Mouse (Mus musculus) right cerebral cortex, postnatal 4 days (tissue): ENCODE measurements around the gene Dohh.

Experiments used
- DNase-seq: peaks from one replicate; pipeline ENCODE4 v3.0.0-alpha.2; 2022

Dohh gene

DNA sequence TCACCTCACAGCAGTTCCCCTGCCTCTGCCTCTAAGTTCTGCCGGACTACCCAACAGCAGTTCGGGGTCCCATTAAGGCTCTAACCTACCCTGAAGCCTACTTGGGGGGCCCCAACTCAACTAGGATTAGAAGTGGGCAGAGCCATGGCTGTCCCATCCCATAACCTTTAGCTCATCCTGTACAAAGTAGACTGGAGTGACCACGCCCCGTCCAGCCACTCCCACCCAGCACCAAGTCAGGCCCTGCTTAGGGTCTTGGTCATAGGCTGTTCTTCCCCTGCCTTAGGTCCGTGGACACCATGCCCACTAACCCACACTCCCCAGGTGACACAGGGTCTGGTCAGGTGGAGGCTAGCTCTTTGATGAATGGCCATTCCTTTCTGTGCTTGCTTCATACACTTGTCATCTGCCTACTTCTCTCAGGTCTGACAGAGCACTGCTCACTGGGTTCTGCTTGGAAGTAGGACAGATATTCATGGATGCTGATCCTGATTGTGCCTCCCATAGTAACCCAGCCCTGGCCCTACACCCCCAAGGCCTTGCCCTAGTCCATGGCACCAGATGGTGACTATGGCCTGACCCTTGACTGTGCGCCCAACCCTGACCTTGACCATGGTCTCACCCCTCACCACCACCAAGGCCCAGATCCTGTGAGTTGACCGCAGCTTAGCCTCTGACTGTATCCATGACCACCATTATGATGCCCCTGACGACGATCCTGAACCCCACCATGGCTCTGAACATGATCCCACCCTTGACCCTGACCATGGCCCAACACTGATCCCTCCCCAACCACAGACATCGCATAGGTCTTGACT, 35.1 kb downstream of the Dohh start:
- peak; percentile 3 for DNase-seq

DNA sequence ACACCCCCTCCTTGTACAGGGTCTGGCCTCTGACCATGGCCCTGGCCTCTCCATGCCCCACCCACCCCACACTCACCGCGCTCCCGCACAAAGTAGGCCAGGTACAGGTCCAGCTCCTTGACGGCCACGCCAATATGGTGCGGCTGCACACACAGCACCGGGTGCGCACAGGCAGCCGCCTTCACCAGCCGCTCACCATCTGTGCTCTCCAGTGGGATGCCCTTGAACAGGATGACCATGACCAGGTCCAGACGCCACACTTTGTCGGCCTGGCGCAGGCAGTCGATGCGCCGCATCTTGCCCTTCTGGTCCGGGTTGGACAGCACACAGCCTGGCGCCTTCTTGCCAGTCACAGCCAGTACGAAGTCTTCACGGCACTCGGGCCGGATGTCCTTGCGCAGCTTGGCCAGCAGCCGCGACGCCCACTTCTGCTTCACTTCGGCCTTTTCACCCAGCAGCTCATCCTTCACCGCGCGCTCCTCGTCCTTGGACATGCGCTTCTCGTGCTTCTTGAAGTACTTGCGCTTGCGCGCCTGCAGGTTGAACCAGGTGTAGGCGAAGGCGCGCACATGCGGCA, 36.1 kb downstream of the Dohh start:
- DNase-seq = peak; percentile 2

DNA sequence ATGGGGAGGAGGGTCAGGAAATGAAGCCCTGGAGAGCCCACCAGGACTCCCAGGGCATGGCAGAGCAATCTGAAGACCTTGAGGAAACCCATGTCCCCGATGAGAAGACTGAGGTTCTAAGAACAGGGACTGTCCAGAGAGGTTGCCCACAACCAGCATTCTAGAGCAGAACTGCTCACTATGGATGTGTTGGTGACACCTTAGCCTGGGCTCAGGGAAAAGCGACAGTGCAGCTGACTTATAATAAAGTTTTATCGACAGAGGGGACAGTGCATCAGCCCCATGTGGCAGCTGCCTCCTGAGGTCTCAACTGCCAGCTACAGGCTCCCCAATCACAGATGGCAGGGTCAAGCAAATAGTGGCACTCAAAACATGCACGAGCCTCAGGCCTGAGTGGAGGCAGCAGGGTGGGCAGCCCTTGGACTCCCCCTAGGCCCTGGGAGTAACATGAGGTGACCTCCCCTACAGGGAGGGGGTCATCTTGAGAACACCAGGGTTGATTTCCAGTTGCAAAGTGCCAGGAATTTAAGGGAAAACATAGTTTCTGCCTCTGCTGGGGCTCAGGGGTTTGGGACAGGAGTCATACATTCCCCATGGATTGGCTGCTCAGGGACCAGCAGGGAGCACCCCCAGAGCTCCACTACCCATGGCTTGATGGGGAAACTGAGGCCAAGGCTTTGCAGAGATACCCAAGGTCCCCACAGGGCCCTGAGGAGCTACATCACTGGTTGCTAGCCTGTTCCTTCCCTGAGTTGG, 37.0 kb downstream of the Dohh start:
- DNase-seq = no peak

DNA sequence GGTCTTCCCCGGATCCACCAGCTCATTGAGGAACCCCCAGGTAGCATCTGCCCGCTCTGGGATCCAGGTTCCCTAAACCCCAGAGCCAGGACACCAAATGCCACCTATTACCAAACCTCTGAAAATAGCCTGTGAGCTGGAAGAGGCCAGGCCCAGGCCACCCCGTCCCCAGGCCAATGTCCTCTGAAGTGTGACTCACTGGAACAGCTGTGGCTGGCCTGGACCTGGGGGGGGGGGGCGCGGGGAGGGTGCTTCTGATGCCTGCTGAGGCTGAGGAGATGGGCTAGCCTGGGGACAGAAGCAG, 37.5 kb downstream of the Dohh start:
- peak; percentile 1 for DNase-seq

DNA sequence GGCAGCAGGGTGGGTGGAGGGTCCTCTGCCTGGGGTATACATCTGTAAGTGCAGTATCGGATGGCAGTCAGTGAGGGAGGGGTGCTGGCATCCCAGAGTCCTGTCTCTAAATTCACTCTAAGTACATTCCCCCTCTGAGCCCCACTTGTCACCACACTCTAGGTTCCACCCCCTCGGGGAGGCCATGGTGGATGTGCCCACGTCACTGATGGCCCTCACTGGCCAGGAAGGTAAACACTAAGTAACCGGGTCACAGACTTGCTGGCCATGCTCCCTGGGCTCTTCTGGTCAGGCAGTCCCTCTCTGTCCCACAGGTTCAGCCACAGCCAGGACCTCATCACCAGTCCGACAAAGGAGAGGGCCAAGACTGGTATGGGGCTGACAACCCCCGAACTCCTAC, 38.0 kb downstream of the Dohh start:
- peak; percentile 2 for DNase-seq

DNA sequence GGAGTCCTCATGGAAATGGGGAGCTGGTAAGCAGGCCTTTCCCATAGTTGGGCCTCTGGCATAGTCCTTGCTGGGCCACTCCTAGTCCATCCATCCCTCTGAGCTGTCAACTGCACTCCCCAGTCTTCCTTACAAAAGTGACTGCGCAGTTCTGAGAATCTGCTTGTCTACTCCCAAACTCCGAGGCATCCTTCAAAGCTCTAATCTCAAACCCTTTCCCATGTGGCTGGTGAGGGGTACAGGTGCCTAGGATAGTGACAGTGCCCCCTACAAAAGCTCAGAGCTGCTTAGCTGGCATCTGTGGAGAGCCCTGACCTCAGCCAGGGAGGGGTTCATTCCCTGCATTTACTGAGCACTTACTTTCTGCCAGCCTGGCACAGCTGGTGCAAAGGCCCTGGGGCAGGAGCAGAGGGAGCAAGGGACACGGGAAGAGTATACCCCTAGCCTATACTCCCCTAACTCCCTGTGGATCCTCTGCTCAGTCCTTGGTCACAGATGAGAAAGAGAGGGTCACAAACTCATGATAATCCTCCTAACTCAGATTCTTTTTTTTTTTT, 38.5 kb downstream of the Dohh start:
- DNase-seq = no peak

DNA sequence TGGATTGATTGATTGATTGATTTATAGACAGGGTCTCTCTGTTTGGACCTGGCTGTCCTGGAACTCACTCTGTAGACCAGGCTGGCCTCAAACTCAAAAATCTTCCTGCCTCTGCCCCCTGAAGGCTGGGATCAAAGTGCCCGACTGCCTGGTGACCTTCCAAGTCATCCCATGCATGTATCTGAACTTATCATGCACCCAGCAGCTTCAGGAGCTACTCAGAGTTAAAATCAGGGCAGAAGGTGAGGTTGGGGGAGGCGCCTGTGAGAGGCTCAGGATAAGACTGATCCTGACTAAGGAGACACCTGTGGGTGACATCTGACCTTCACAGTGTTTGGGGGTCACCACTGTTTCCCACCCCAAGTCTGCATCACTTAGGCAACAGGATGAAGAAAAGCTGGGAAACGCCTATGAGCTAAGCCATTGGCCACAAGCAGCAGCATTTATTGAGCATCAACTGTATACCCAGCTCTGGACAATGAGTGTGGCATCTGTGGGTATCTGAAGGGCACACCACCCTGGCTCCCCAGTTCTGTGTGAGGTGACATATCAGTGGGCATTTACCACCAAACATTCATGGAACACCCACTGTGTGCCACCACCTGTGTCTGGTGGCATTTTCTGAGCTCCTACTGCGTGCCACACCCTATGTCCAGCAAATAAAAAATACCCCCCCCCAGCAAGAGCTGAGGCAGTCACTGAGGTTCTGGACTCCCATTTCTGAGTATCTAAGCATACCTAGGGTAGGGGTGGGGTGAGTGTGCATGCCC, 39.4 kb downstream of the Dohh start:
- DNase-seq = peak; percentile 2

DNA sequence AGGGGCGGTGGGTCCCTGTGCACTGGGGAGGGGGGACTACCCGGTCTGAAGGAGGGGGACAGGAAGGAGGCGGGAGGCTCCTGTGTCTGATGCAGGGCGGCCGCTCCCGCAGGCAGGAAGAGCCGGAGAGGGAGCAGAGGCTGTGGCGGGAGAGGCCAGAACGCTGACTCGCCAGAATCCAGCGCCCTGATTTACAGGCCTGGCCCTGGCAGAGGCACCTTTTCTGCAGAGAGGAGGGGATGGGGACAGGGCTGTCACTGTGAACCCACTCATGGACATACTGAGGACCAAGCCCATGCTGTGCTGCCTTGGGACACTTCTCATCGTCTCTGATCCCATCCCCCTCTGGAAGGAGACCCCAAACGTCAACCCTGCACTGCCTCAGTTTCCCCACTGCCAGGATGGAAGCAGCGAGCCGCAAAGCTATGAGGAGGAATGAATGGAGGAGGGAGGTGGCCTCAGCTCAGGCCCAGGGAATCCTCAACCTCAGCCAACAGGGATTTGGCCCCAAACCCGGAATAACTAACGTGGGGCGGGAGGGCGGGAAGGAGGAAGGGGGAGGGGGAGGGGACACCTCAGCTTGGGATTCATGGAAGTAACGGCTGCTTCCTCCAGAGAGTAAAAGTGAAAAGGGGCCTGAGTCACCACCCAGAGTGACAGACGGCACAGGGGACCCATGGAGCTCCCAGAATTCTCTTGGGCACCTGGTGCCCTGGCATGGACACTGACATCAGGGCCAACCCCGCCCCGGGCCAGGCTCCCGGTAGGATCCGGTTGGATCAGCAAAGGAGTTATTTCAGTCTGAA, 40.2 kb downstream of the Dohh start:
- peak; percentile 26 for DNase-seq

DNA sequence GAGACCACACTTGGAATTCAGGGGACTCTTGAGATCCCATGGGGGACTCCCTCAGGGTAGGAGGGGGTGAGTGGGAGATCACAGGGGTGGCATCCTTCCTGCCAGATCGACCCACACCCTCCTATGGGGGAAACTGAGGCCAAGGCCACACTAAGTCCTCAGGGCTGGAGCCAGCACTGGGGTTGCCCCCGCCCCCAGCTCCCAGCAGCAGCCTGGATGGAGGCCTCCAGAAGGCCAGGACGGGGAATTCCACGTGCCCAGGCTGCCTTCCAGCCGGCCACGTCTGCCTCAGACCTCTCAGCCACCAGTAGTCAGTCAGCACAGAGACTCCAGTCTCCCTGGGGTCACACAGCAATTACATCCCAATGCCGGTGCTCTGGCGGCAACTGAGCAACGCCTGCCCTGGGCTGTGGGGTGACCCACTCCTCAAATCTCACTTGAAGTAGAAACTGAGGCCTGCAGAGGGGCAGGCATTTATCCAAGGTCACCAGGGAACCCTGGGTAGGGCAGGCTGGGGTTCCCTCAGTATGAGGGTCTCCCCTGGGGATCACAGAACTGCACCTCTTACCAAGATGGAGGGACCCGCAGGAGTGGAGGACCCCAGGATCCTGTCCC, 41.1 kb downstream of the Dohh start:
- DNase-seq = peak; percentile 6

DNA sequence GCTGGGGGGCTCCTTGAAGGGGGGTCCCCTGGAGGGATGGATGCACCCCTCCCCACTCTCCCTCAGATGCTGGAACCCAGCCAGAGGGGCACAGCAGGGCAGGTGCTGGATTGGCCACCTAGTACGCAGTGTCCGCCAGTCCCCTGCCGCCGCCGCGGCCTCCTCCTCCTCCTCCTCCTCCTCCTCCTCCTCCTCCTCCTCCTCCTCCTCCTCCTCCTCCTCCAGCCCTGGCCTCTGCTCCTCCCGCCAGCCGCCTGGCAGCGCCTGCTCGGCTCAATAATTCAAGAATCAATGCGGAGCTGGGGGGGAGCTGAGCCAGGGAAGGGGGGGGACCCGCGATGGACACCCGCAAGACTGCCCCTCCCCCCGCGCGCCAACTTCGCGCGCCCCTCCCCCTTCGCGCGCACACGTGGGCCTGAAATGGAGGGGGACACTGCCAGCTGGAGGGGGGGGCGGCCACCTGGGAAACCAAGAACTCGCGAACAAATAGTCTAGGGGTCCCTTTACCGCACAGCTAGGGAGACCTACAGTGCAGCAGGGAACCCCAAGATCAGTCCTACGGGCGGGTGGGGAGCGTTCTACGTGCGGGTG, 41.9 kb downstream of the Dohh start:
- DNase-seq = peak; percentile 58

DNA sequence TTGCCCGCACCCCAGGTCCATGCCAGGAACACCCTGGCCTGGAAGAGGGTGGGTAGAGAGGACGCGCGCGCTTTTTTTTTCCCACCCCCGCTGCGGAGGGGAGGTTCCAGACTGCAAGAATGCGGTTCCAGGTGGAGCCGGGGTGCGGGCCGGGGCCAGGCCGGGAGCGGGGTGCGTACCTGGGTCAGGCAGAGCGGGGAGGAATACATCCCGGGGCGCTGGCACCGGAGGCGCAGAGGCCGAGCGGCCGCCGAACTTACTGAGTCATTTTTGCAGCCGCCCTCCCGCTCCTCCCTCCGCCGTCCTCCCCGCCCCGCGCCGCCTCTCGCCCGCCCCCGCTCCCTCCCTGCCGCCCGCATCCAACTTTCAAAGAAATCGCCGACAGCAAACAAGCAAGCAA, 42.7 kb downstream of the Dohh start:
- peak; percentile 52 for DNase-seq

DNA sequence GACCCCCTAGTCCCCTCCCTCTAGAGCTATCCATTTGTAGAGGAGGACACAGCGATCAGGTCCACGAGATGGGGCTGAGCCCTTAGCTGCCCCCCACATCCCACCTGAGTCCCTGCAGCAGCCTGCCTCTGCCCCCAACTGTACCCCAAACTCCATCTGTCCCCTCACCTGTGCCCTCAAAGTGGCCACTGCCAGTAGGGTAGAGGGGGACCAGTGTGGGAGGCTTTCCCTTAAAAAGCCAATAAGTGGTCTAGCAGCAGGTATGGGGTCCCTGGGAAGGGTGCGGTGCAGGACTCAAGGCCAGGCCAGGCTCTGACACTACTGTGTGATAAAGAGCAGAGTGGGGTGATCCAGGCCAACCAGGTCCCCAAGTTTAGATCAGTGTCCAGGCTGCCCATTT, 43.1 kb downstream of the Dohh start:
- DNase-seq = no peak

DNA sequence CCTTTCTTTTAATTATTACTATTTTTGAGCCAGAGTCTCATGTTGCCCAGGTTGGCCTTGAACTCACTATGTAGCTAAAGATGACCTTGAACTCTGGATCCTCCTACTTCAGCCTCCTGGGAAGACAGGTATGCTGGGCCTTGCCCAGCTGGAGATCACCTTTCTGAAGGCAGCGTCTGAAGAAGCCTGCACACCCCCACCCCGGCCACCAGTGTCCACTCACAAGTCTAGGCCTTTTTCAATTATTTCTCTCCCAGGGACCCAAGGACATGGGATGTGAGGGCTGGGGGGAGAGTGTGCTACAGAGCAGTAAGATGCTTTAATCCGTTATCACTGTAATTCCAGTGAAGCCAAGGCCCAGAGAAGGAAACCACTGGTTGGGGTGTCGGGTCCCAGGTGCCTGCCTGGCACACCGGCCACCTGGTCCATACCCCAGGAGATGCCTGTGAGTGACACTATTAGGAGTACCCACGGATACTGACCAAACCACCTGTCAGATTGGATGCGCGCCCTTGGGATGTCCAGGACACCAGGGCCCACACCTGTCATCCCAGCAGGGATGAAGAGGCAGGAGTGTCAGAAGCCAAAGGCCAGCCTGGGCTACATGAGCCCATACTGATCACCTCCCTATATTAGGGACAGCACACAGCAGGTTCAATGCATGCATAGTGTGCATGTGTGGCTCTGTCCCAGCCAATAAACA, 43.7 kb downstream of the Dohh start:
- peak; percentile 23 for DNase-seq

DNA sequence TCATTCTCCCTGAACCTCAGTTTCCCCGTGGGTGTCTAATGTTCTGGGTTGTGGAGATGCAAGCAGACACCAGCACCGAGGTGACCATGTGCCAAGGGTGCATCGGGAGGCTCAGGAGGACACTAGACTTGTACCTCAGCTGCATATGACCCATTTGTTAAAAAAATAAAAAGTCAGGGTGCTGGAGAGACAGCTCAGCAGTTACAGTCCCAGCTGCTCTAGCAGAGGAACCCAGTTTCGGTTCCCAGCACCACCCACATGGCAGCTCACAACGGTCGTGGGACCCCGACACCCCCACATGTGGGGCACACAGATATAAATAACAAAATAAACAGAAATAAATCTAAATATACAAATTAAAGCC, 44.3 kb downstream of the Dohh start:
- DNase-seq = no peak

DNA sequence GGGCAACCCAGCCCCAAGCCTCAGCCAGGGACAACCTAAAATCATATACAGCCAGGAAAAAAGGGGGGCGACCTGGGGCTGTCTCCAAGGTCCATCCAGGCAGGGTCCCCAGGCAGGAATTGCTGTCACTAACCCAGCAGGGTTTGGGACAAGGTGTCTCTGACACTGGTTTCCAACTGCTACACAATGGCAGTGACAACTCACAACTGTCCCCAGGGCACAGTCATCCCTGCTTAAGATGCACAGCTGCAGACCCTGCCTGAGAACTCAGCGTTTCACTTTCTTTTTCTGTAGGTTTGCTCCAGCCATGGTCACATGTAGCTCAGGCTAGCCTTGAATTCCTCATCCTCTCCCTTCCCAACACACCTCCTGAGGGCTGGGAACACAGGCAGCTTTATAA, 44.9 kb downstream of the Dohh start:
- DNase-seq = peak; percentile 1

DNA sequence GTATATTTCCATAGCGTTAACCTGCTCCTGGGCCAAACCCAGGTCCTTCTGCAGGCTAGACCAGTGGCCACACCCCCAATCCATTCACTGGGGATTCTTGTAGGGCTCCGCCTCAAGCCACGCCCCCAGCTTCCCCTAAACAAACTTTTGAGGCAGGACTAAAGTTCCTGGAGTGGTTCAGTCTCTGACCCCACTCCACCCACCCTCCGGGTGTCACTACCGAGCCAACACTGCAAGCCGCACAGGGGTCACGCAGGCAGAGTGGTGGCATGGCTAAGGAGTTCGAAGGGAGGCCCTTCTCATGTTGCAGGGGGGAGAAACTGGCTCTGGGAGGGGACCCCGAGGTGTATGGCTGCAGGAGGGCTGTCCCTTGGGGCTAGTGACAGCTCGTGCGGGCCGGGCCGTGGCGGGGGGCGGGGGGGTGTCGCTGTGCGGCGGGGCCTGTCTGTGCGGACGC, 45.4 kb downstream of the Dohh start:
- peak; percentile 51 for DNase-seq

DNA sequence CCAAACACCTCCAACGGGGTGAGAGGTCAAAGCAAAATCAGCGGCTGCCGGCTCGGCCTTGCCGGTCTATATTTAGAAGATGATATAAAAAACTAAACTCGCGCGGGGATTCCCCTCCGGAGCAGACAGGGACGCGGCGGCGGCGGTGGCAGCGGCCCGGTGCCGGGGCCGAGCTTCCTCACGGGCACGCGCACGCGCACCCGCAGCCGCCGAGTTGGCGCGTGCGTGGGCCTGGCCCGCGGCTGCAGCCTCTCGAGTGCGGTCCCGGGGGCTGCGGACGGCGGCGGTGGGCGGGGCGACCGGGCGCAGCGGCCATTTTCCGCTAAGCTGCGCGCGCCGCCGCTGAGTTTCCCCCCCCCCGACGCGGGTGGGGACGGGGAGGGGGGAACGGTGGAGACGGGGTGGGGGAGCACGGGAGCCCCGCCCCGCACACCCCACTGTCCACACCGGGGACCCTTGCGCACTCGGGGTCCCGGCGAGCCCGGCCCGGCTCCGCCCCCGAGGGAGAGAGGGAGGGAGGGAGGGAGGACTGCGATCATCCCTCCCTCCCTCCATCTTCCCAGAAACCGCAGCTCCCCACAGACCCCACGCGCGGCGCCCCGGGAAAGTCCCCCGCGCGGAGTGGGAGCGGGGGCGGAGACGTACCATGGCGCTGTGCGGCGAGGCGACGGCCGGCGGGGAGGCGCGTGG, 46.1 kb downstream of the Dohh start:
- peak; percentile 80 for DNase-seq

DNA sequence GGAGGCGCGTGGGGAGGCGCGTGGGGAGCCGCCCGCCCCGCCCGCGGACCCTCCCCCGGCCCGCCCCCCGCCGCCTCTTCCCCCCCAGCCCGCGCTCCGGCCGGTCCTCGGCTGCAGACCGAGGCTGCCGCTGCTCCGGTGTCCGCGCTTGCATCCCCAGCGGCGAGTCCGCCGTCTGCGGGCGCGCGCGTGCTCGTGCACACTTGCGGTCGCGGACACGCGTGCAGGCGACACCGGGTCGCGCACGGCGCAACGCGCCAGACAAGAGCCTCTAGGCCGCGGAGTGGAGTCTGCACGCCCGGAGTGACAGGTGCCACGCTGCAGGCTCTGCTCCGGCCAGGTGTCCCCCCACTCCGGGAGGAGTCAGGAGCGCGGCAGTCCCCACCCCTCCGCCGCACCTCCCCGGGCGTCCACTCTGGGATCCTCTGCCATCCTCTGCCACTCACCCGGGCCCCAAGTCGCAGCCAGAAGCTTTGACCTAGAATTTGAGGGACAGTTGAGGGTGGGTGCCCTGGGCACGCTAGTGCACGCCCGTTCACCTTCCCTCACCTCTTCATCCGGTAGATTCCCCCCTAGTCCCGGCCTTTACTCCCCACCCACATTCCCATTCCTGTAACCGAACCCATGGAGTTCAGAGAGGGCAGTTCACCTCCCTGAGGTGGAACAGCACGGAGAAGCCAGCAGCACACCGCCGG, 46.8 kb downstream of the Dohh start:
- DNase-seq = peak; percentile 74

DNA sequence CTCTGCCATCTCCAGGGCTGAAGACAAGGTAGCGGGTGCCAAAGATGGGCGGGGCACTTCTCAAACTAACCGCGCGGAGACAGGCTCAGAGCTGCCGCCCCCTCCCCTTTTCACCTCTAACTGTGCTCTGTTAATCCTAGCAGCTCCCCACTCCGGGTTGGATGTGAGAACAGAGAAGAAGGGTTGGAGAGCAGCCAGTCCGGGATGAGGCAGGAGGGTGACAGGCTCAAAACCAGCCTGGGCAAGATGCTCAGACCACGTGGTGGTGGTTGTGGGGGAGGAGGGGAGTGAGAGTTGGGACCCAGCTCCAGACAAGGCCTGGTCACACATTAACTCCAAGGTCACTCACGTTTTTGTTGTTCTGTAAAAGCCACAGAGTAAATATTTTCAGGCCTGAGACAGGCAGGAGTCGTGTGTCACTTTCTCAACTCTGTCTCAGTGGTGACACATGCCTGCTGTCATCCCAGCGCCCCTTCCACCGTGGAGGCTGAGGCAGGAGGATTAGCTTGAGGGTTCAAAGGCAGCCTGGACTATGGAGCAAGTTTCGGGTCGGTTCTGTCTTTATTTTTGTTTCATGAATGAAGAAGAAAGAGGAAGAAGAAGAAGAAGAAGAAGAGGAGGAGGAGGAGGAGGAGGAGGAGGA, 47.4 kb downstream of the Dohh start:
- peak; percentile 50 for DNase-seq
